ENCODE assay signal across 9 mouse cellular contexts in the genomic region with DNA sequence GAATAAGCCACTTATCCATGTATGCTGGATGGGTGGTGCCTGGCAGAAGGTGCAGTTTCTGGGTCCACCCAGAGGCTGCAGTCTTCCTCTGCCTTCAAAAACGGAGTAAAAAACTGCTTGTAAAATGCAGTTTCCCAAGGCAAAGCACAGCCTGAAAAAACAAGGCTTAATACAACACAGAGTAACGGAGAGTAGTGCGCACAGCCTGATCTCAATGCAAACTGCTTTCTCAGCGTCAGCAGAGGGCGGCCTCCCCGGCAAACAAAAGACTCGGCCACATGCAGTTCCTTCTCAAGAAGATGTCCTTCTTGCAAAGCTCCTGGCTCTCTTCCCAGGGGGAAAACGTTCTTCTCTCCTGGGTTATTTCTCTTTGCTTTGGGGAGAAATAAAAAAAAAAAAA.
DNase-seq lines count a peak whose midpoint lies in the region; ATAC-seq and TF ChIP-seq lines count a peak whose summit lies in the region.
"Had no signal": no experiment of that assay in that cellular context is flagged by ENCODE, and none has a peak within 500 bp of the region (broad histone marks: within the 10 kb centered on the region; RNA-seq: fewer than 3 reads in every experiment).

No protein-coding gene starts in this region.

- H3K9me3 ChIP-seq in kidney, postnatal 0 days (replicated peaks; ENCODE audit: low read length), result no peaks in the 10 kb centered on the region
- no peaks in the 10 kb centered on the region for H3K9me3 ChIP-seq in stomach, embryonic 15.5 days

- DNase-seq in layer of hippocampus, adult 11-12 months (ENCODE audit: low spot score), result peak; percentile 75
- DNase-seq in layer of hippocampus, postnatal 25 days (ENCODE audit: extremely low spot score in 1 of 2, low spot score in 1 of 2), result no peak
- DNase-seq in cerebellum, postnatal 25 days, result peak; percentile 73 to 82
- peak; percentile 19 to 43 for DNase-seq in heart, adult 9 months (ENCODE audit: low spot score in 2 of 2)
- peak; percentile 84 for DNase-seq in kidney, postnatal 0 days (ENCODE audit: low spot score)
- DNase-seq in lung, postnatal 4 days, result peak; percentile 11 to 54
- DNase-seq in spleen, postnatal 4 days (ENCODE audit: low spot score in 2 of 2), result no peak

- 0 out of 2 replicates have a peak, but pooled peaks cover 4% of the 10 kb centered on the region for H3K4me1 ChIP-seq in kidney, postnatal 0 days (replicated peaks; ENCODE audit: insufficient read depth, low read length)
- no peaks in the 10 kb centered on the region; the same call in 1 of the 2 replicates for H3K4me1 ChIP-seq in stomach, embryonic 15.5 days

- peak; percentile 54; the same call in 1 of the 2 replicates for TF ChIP-seq CTCF in kidney, postnatal 0 days (IDR thresholded peaks at IDR 0.05; ENCODE audit: low read depth)

- no peaks in the 10 kb centered on the region for H3K36me3 ChIP-seq in kidney, postnatal 0 days (ENCODE audit: insufficient read depth, low read length)
- H3K36me3 ChIP-seq in stomach, embryonic 15.5 days, result no peaks in the 10 kb centered on the region
- H3K36me3 ChIP-seq: G1E had no signal

- 15% methylated on average over 8 of the region's 8 CpGs for WGBS in kidney, postnatal 0 days
- WGBS in stomach, embryonic 15.5 days, result 17% methylated on average over 8 of the region's 8 CpGs

- no peaks in the 10 kb centered on the region for H3K27me3 ChIP-seq in kidney, postnatal 0 days (ENCODE audit: insufficient read depth, low read length)
- H3K27me3 ChIP-seq in stomach, embryonic 15.5 days (replicated peaks), result no peaks in the 10 kb centered on the region

- no peak overlapping the region for H3K27ac ChIP-seq in kidney, postnatal 0 days
- H3K27ac ChIP-seq in stomach, embryonic 15.5 days, result no peak overlapping the region

- H3K4me2 ChIP-seq in kidney, postnatal 0 days (ENCODE audit: low read length), result peak overlapping the region; percentile 44
- H3K4me2 ChIP-seq in stomach, embryonic 15.5 days, result peak overlapping the region; percentile 23; the same call in 1 of the 2 replicates

- no peak for ATAC-seq in kidney, postnatal 0 days (replicated peaks; ENCODE audit: low FRiP score, low read depth)
- no peak for ATAC-seq in stomach, embryonic 15.5 days (ENCODE audit: insufficient read depth, low FRiP score, low read depth)

- peak overlapping the region; percentile 9; the same call in 1 of the 2 replicates for H3K4me3 ChIP-seq in kidney, postnatal 0 days (replicated peaks; ENCODE audit: low read depth, low read length)
- no peak overlapping the region for H3K4me3 ChIP-seq in stomach, embryonic 15.5 days (replicated peaks)

- no peak overlapping the region for H3K9ac ChIP-seq in kidney, postnatal 0 days (ENCODE audit: low read depth, low read length)
- no peak overlapping the region for H3K9ac ChIP-seq in stomach, embryonic 15.5 days

Comparison
In these comparisons a context has a peak if more than half of its experiments do, and no peak if none do; other contexts are left out.
1. DNase-seq: peak in layer of hippocampus, adult 11-12 months (single experiment), cerebellum, postnatal 25 days (2 of 2), heart, adult 9 months (2 of 2), kidney, postnatal 0 days (single experiment) and lung, postnatal 4 days (2 of 2); none in layer of hippocampus, postnatal 25 days (0 of 2) and spleen, postnatal 4 days (0 of 2).